Mouse (Mus musculus) gastrocnemius, adult 2 months (tissue): ENCODE measurements at regions not wholly inside any gene's neighbourhood (a gene's known extent, or its start where the extent isn't known, plus 50 kb on each side); places are given as distances from the start of the nearest gene placed in this dataset.

ENCODE experiments used
- DNase-seq: peaks from one replicate; pipeline ENCODE4 v3.0.0; 2022
- H3K27ac ChIP-seq: fragments of 200-600 bp; 2 replicates; pipeline ENCODE4 v1.8.1; 2022; ENCODE audit warnings: mild to moderate bottlenecking
- H3K4me3 ChIP-seq: fragments of 200-600 bp; 2 replicates; pipeline ENCODE4 v1.8.1; 2022; ENCODE audit warnings: mild to moderate bottlenecking, moderate library complexity
- CTCF ChIP-seq: fragments of 200-600 bp; IDR thresholded peaks from 2 replicates; pipeline ENCODE4 v1.8.1; 2022; ENCODE audit warnings: antibody characterized with exemption, mild to moderate bottlenecking, moderate library complexity
- intact Hi-C: fragments of 180-260 bp; cut with DNase I; formaldehyde crosslinking; loops from one replicate; pipeline ENCODE4 v1.15.1; 2025

DNA sequence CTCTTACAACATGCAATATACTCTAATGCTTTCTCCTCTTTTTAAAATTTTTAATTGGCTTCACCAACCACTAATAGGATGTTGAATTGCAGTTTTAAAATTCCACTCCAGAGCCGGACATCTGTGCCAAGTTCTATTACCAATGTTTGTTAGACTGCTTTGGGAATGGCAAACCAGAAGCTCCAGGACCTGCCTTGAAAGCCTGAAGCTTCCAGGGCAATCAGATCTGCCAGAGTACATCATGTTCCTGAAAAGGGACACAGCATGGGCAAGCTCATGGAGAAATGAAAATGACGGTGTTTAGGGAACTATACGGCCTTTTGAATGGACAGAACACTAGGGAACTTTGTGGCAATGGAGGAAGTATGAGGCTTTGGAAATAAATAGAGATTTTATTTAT is 187.8 kb upstream of the Spaca1 start:
- H3K27ac ChIP-seq, result no peak overlapping the region
- H3K4me3 ChIP-seq, result no peak overlapping the region
- intact Hi-C loops, result loop anchor here (10.0 kb wide), 1 partner anchor 533 kb away; no protein-coding TSS in a partner anchor
- no peak for DNase-seq
- TF ChIP-seq CTCF, result no peak

DNA sequence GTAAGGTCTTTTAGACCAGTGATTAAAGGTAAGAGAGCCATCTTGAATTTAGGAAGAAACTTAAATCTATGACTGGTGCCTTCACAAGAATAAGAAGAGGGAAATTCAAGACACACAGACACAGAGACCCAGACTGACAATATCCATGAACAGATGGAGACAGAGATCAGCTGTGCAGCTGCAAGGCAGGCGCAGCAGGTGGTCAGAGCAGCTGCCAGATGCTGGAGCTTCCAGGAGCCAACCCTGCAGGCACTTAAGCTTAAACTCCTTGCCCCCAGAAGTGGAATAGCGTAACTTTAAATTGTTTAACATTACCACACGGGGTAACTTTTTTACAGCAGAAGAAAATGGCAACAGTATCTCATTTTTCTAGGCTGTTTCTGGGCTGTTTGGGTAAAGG is 189.6 kb upstream of the Spaca1 start:
- no peak for DNase-seq
- H3K27ac ChIP-seq, result no peak overlapping the region
- no peak overlapping the region for H3K4me3 ChIP-seq
- intact Hi-C loops, result loop anchor here (10.0 kb wide), 1 partner anchor 535 kb away; no protein-coding TSS in a partner anchor
- TF ChIP-seq CTCF, result no peak

DNA sequence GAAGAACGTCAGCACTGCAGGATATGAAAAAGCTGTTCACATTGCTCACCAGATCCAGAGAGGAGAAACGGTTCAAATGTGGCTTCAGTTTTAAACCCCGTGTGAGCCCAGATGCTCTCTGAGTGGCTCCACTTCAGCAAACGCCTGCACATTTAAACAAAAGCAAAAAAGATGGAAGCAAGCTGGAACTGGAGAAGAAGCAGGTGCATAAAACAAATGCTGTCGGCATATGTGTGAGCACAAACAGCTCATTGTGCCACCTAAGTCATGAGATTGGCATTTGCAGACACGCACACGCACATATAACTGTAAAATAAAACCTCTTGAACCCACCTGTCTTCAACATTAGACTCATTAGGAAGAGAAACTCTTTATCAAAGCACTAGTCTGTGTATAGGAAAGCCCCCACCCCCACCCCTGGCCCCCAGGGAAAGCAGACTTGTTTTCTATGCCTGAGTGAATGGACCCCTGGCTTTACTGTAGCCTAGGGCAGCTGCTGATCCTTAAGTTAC is 191.1 kb upstream of the Spaca1 start:
- no peak for DNase-seq
- Histone ChIP-seq H3K4me3 (no peak overlapping the region), H3K27ac (no peak overlapping the region)
- intact Hi-C loops, result no loop called here
- TF ChIP-seq CTCF, result no peak

GRCm38 (mm10) chr4:34241673-34242072 is 191.7 kb upstream of the Spaca1 start:
- intact Hi-C loops, result no loop called here

GRCm38 (mm10) chr4:34259444-34259843 is 209.5 kb upstream of the Spaca1 start:
- intact Hi-C loops, result no loop called here
- no peak for TF ChIP-seq CTCF
- H3K27ac ChIP-seq, result no peak overlapping the region
- no peak for DNase-seq
- H3K4me3 ChIP-seq, result no peak overlapping the region

More at GRCm38 (mm10) chr4:34241673-34242072, 191.7 kb upstream of the Spaca1 start:
- no peak for TF ChIP-seq CTCF
- Histone ChIP-seq H3K4me3 (no peak overlapping the region), H3K27ac (no peak overlapping the region)
- no peak for DNase-seq

DNA sequence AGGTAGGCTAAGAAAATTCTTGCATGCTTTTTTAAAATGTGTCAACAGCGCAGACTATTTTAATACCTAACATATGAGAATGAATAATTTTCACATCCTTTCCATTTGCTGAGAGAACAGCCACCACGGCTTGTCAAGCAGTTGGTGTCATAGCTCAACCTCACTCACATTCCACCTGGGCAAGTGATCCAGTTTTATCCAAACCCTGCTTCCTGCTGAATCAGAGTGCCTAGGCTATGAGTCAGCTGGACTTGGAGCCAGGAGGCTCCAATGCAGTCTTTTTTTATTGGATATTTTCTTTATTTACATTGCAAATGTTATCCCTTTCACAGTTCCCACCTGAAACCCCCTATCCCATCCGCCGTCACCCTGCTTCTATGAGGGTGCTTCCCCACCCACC is 210.5 kb upstream of the Spaca1 start:
- H3K4me3 ChIP-seq, result no peak overlapping the region
- H3K27ac ChIP-seq, result no peak overlapping the region
- intact Hi-C loops, result no loop called here
- TF ChIP-seq CTCF, result no peak
- DNase-seq, result no peak

GRCm38 (mm10) chr4:34261809-34262208 is 211.8 kb upstream of the Spaca1 start:
- no peak overlapping the region for H3K27ac ChIP-seq
- DNase-seq, result no peak
- no peak for TF ChIP-seq CTCF
- intact Hi-C loops, result no loop called here
- no peak overlapping the region for H3K4me3 ChIP-seq

DNA sequence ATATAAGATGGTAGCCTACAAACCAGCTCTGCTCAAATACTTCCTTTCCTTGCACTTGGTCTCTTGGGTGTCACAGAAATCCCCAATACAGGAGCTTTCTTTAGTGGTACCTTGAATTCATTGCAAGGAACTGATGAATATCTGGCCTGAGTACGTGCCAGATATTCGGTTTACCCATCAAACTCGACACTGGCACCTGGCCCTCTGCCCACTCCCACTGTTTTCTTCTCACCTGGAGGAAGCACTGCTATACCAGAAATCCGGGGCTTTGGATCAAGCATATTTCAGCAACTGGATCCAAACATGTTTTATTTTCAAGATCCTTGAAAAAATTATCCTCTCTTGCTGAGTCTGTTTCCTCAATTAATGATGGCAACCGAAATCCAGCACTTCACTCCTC is 214.4 kb upstream of the Spaca1 start:
- TF ChIP-seq CTCF, result no peak
- Histone ChIP-seq H3K4me3 (no peak overlapping the region), H3K27ac (no peak overlapping the region)
- intact Hi-C loops, result no loop called here
- no peak for DNase-seq

DNA sequence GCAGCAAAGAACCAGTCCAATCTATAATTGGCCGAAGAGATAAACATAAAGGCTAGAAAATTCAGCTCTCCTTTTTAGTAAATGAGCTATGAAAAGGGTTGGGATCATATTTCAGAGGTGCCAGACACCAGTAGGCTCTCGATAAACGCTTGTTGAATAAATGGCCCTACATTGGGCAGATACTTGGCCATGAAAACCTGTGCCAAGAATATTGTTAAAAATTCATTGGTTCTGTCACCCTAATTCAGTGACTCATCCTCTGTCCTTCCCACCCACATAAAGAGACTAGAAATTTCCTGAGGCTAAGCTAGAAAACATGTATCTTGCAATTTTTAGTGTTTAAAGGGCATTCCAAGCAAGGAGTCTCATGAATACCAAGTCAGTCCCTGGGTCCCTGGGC is 224.3 kb upstream of the Spaca1 start:
- DNase-seq, result no peak
- H3K4me3 ChIP-seq, result no peak overlapping the region
- TF ChIP-seq CTCF, result no peak
- intact Hi-C loops, result no loop called here
- H3K27ac ChIP-seq, result no peak overlapping the region

DNA sequence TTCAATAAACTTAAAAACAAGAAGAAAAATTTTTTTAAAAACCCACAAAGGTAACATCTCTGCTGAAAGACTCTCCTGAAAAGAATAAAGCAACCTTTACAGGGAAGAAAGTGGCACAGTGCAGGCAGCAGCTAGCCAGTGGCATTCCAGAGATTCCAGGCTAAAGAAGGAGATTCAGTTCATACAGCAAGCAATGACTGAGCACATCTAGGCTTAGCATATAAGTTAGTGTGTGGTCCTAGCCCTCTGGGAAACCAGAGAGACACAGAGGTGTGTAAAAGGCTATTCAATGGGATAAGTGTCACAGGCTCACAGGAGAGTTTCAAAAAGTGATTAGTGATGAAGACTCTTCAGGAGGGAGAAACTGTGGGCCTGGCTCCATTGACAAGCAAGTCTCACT is 225.4 kb upstream of the Spaca1 start:
- H3K4me3 ChIP-seq, result no peak overlapping the region
- no peak for DNase-seq
- H3K27ac ChIP-seq, result no peak overlapping the region
- TF ChIP-seq CTCF, result no peak
- intact Hi-C loops, result no loop called here

DNA sequence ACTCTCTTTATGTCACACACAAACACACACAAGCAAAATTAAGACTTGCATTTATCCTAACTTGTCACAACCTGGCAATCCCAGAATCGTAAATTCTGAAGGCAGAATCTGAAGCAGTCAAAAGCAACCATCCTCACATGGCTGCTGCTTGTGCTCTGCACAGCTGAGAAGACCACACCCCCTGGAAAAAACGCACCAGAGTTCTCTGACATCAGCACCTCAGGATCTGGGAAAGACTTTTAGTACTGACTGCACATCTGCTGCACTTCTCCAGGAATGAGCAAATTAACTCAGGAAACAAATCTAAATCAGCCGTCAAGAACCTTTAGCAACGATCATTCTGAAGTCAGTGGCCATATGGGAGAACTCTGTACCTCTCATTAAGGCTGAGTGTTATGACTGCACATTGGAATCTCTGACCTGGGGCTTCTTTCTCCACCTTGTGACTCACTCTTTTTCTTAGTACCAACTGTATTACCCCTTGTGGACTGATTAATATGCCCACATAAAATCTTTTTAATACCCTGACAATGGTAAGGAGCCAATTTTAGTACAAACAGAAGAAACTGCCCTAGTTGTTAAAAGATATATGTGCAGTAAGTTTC is 248.1 kb upstream of the Akirin2 start:
- DNase-seq, result no peak
- intact Hi-C loops, result no loop called here
- TF ChIP-seq CTCF, result no peak
- H3K4me3 ChIP-seq, result no peak overlapping the region
- H3K27ac ChIP-seq, result no peak overlapping the region

GRCm38 (mm10) chr4:34308921-34309563 is 241.7 kb upstream of the Akirin2 start:
- TF ChIP-seq CTCF, result no peak
- Histone ChIP-seq H3K27ac (no peak overlapping the region), H3K4me3 (no peak overlapping the region)
- intact Hi-C loops, result no loop called here
- DNase-seq, result no peak

- H3K27ac ChIP-seq, result no peak overlapping the region
- H3K4me3 ChIP-seq, result no peak overlapping the region
- no peak for TF ChIP-seq CTCF
- intact Hi-C loops, result no loop called here
- DNase-seq, result no peak
These were observed 240.6 kb upstream of the Akirin2 start for GRCm38 (mm10) chr4:34310061-34310642.
